Mouse (Mus musculus): ENCODE results near the gene Zfp276.
A peak's percentile ranks its signal among the peaks of the same experiment; 100 is the strongest.

Zfp276 gene

GRCm38 (mm10) chr8:123292281-123292680 is 38.3 kb downstream of the Zfp276 start:
- no peak for DNase-seq

GRCm38 (mm10) chr8:123292785-123293184 is 38.8 kb downstream of the Zfp276 start:
- DNase-seq = no peak

- DNase-seq = no peak
These were observed 44.3 kb downstream of the Zfp276 start for GRCm38 (mm10) chr8:123298301-123298700.

GRCm38 (mm10) chr8:123308738-123309137 is 54.7 kb downstream of the Zfp276 start:
- DNase-seq = no peak

- no peak for DNase-seq
These were observed 63.9 kb downstream of the Zfp276 start for GRCm38 (mm10) chr8:123317781-123318466.

GRCm38 (mm10) chr8:123318467-123318911 is 64.5 kb downstream of the Zfp276 start, which contains the start of gene Fanca:
TSS of gene Fanca (minus strand) at chr8:123318576.
- peak; percentile 94 to 95 for DNase-seq
